In the genomic region with DNA sequence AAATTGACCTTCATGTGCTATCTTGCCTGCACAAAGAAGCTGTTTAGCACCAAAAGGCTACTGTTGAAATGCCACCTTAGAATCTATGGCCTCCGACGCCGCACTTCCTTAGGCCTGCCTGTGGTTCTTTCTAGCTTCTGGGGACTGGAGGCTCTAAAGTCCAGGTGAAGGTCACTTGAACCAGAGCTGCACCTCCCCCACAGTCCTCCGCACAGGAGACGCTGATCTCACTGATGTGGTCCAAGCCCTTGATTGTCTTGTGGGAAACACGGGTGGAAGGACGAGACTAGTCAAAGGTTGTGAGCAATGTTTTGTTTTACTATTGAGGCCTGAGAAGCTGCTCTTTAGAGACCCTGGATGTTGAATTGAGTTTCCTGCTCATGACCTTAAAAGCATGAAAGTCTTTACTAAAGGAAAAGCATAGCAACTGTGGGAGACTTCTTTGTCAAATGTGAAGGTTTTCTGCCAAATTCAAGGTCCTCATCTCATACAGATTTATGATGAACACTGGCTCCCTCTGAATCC, we compare ENCODE assay signal across 8 mouse cellular contexts. TPM values are rescaled to one million over a fixed set of nuclear protein-coding genes. Genes with fewer than 3 reads are reported as not detected.
DNase-seq lines count a peak whose midpoint lies in the region; ATAC-seq and TF ChIP-seq lines count a peak whose summit lies in the region.

No protein-coding gene starts in this region.

- peaks cover 22% of the 10 kb centered on the region for H3K36me3 ChIP-seq in heart, embryonic 15.5 days
- H3K36me3 ChIP-seq in ES-Bruce4 (ENCODE audit: control insufficient read depth, insufficient read depth, low read length, poor library complexity, severe bottlenecking) = peaks cover 43% of the 10 kb centered on the region
- peaks cover 25% of the 10 kb centered on the region for H3K36me3 ChIP-seq in embryonic facial prominence, embryonic 15.5 days
- peaks cover 25% of the 10 kb centered on the region for H3K36me3 ChIP-seq in limb, embryonic 15.5 days

- TF ChIP-seq EP300 in ES-Bruce4 (IDR thresholded peaks at IDR 0.05; ENCODE audit: insufficient read depth, low read depth, low read length) = no peak

- intact Hi-C loops in heart, postnatal 10 days (cut with DNase I) = no loop called here

- TF ChIP-seq POLR2A in ES-Bruce4 (IDR thresholded peaks at IDR 0.05; ENCODE audit: insufficient read depth, low read length) = no peak

- 45% methylated on average over 7 of the region's 7 CpGs for WGBS in heart, embryonic 15.5 days
- 63% methylated on average over 7 of the region's 7 CpGs for WGBS in embryonic facial prominence, embryonic 15.5 days
- 78% methylated on average over 7 of the region's 7 CpGs for WGBS in limb, embryonic 15.5 days

- peak overlapping the region; percentile 86 for H3K4me3 ChIP-seq in heart, embryonic 15.5 days
- H3K4me3 ChIP-seq in ES-Bruce4 (ENCODE audit: low read depth, low read length) = peak overlapping the region; percentile 92
- H3K4me3 ChIP-seq in embryonic facial prominence, embryonic 15.5 days (replicated peaks) = peak overlapping the region; percentile 69
- 0 out of 2 replicates have a peak overlapping the region, but pooled peaks have one; percentile 71 for H3K4me3 ChIP-seq in limb, embryonic 15.5 days

- TF ChIP-seq CTCF in ES-Bruce4 (IDR thresholded peaks at IDR 0.05; ENCODE audit: low read depth, low read length) = no peak

- H3K9ac ChIP-seq in heart, embryonic 15.5 days = peak overlapping the region; percentile 29
- H3K9ac ChIP-seq in ES-Bruce4 (ENCODE audit: low read depth, poor library complexity, severe bottlenecking) = peak overlapping the region; percentile 95
- H3K9ac ChIP-seq in embryonic facial prominence, embryonic 15.5 days = no peak overlapping the region
- H3K9ac ChIP-seq in limb, embryonic 15.5 days = no peak overlapping the region

- no peak for DNase-seq in heart, postnatal 10 days
- DNase-seq in spleen, postnatal 4 days (ENCODE audit: low spot score in 2 of 2) = no peak
- no peak for DNase-seq in gastrocnemius, postnatal 10 days
- DNase-seq in thymus, postnatal 14 days = no peak

- peaks cover 57% of the 10 kb centered on the region for H3K4me1 ChIP-seq in heart, embryonic 15.5 days (replicated peaks)
- H3K4me1 ChIP-seq in ES-Bruce4 (ENCODE audit: control insufficient read depth, insufficient read depth, low read length) = peaks cover 2% of the 10 kb centered on the region
- peaks cover 23% of the 10 kb centered on the region for H3K4me1 ChIP-seq in embryonic facial prominence, embryonic 15.5 days
- peaks cover 33% of the 10 kb centered on the region for H3K4me1 ChIP-seq in limb, embryonic 15.5 days

- no peaks in the 10 kb centered on the region for H3K27me3 ChIP-seq in heart, embryonic 15.5 days
- H3K27me3 ChIP-seq in ES-Bruce4 (ENCODE audit: control insufficient read depth, insufficient read depth, low read length, poor library complexity, severe bottlenecking) = no peaks in the 10 kb centered on the region
- H3K27me3 ChIP-seq in embryonic facial prominence, embryonic 15.5 days = no peaks in the 10 kb centered on the region
- H3K27me3 ChIP-seq in limb, embryonic 15.5 days = no peaks in the 10 kb centered on the region

- no peaks in the 10 kb centered on the region for H3K9me3 ChIP-seq in heart, embryonic 15.5 days (replicated peaks)
- H3K9me3 ChIP-seq in ES-Bruce4 (replicated peaks; ENCODE audit: control insufficient read depth, insufficient read depth, low read length, poor library complexity, severe bottlenecking) = no peaks in the 10 kb centered on the region
- H3K9me3 ChIP-seq in embryonic facial prominence, embryonic 15.5 days (replicated peaks) = no peaks in the 10 kb centered on the region
- no peaks in the 10 kb centered on the region for H3K9me3 ChIP-seq in limb, embryonic 15.5 days

- H3K4me2 ChIP-seq in heart, embryonic 15.5 days = peak overlapping the region; percentile 86
- peak overlapping the region; percentile 76 for H3K4me2 ChIP-seq in embryonic facial prominence, embryonic 15.5 days (replicated peaks)
- peak overlapping the region; percentile 60 for H3K4me2 ChIP-seq in limb, embryonic 15.5 days

- peak overlapping the region; percentile 3; the same call in 1 of the 2 replicates for H3K27ac ChIP-seq in heart, embryonic 15.5 days
- H3K27ac ChIP-seq in ES-Bruce4 (ENCODE audit: insufficient read depth, low read length) = 0 out of 2 replicates have a peak overlapping the region, but pooled peaks have one; percentile 18
- H3K27ac ChIP-seq in embryonic facial prominence, embryonic 15.5 days (replicated peaks) = 0 out of 2 replicates have a peak overlapping the region, but pooled peaks have one; percentile 7
- no peak overlapping the region for H3K27ac ChIP-seq in limb, embryonic 15.5 days

- ATAC-seq in heart, embryonic 15.5 days (replicated peaks; ENCODE audit: insufficient number of reproducible peaks, insufficient read depth, low FRiP score, low read depth) = no peak
- no peak for ATAC-seq in embryonic facial prominence, embryonic 15.5 days (ENCODE audit: insufficient number of reproducible peaks, low FRiP score, low TSS enrichment, low read depth)
- ATAC-seq in limb, embryonic 15.5 days (ENCODE audit: insufficient number of reproducible peaks, low FRiP score, low TSS enrichment, low read depth) = no peak

RNA-seq across cellular contexts. Expression of gene Tuba1c, which starts 3.1 kb away (rescaled TPM):
- polyA plus RNA-seq in heart, embryonic 15.5 days (2015; fragmentation: Nextera tagmentation; extraction: Ambion mirVana) = 117 and 139 TPM in 2 replicates
- total RNA-seq in heart, postnatal 10 days (2021) = 10 to 100 TPM; 80.7 to 99.8 TPM
- polyA plus RNA-seq in ES-Bruce4 (2011; ENCODE audit: insufficient read depth, insufficient read length, low read depth, missing spikeins) = 407 and 426 TPM in 2 replicates
- polyA plus RNA-seq in embryonic facial prominence, embryonic 15.5 days (2015; fragmentation: Nextera tagmentation; extraction: Ambion mirVana) = 131 and 134 TPM in 2 replicates
- 138 and 145 TPM in 2 replicates for polyA plus RNA-seq in limb, embryonic 15.5 days (2015; fragmentation: Nextera tagmentation; extraction: Ambion mirVana)
- total RNA-seq in gastrocnemius, postnatal 10 days (2021) = 10 to 100 TPM; 31.9 to 39.8 TPM

RNA-seq across cellular contexts. Expression of gene Prph, which starts 22.2 kb away (rescaled TPM):
- 1.1 and 12.9 TPM in 2 replicates for polyA plus RNA-seq in heart, embryonic 15.5 days (2015; fragmentation: Nextera tagmentation; extraction: Ambion mirVana)
- under 1 TPM; 0.27 to 0.53 TPM for total RNA-seq in heart, postnatal 10 days (2021)
- polyA plus RNA-seq in ES-Bruce4 (2011; ENCODE audit: insufficient read depth, insufficient read length, low read depth, missing spikeins) = 8.0 and 11.5 TPM in 2 replicates
- 8.8 and 9.9 TPM in 2 replicates for polyA plus RNA-seq in embryonic facial prominence, embryonic 15.5 days (2015; fragmentation: Nextera tagmentation; extraction: Ambion mirVana)
- polyA plus RNA-seq in limb, embryonic 15.5 days (2015; fragmentation: Nextera tagmentation; extraction: Ambion mirVana) = 2.4 and 2.8 TPM in 2 replicates
- total RNA-seq in gastrocnemius, postnatal 10 days (2021) = 1 to 10 TPM; 1.7 to 2.0 TPM

RNA-seq across cellular contexts. Expression of gene Troap, which starts 41.6 kb away (rescaled TPM):
- 26.8 and 27.9 TPM in 2 replicates for polyA plus RNA-seq in heart, embryonic 15.5 days (2015; fragmentation: Nextera tagmentation; extraction: Ambion mirVana)
- total RNA-seq in heart, postnatal 10 days (2021) = 1 to 10 TPM; 6.5 to 6.7 TPM
- polyA plus RNA-seq in ES-Bruce4 (2011; ENCODE audit: insufficient read depth, insufficient read length, low read depth, missing spikeins) = 43.3 and 46.5 TPM in 2 replicates
- 27.1 TPM in 2 replicates for polyA plus RNA-seq in embryonic facial prominence, embryonic 15.5 days (2015; fragmentation: Nextera tagmentation; extraction: Ambion mirVana)
- 22.3 and 26.5 TPM in 2 replicates for polyA plus RNA-seq in limb, embryonic 15.5 days (2015; fragmentation: Nextera tagmentation; extraction: Ambion mirVana)
- 1 to 10 TPM; 2.5 to 4.6 TPM for total RNA-seq in gastrocnemius, postnatal 10 days (2021)

RNA-seq across cellular contexts. Expression of gene C1ql4, which starts 54.8 kb away (rescaled TPM):
- 0.15 and 0.26 TPM in 2 replicates for polyA plus RNA-seq in heart, embryonic 15.5 days (2015; fragmentation: Nextera tagmentation; extraction: Ambion mirVana)
- not detected for total RNA-seq in heart, postnatal 10 days (2021)
- polyA plus RNA-seq in ES-Bruce4 (2011; ENCODE audit: insufficient read depth, insufficient read length, low read depth, missing spikeins) = 0.96 TPM in 1 of 2 replicates, not detected in the other
- polyA plus RNA-seq in embryonic facial prominence, embryonic 15.5 days (2015; fragmentation: Nextera tagmentation; extraction: Ambion mirVana) = 0.17 TPM in 1 of 2 replicates, not detected in the other
- polyA plus RNA-seq in limb, embryonic 15.5 days (2015; fragmentation: Nextera tagmentation; extraction: Ambion mirVana) = not detected in 2 replicates
- total RNA-seq in gastrocnemius, postnatal 10 days (2021) = not detected

Comparison
In these comparisons a context has a peak if more than half of its experiments do, and no peak if none do; other contexts are left out.
1. H3K9ac ChIP-seq: peak in heart, embryonic 15.5 days (single experiment) and ES-Bruce4 (single experiment); none in embryonic facial prominence, embryonic 15.5 days (single experiment) and limb, embryonic 15.5 days (single experiment).
2. Peak in every context shown above with its lines, with median percentiles within 50 percentile points of each other: H3K4me2 ChIP-seq and H3K4me3 ChIP-seq.